Mouse (Mus musculus) embryonic facial prominence, embryonic 14.5 days (tissue): Measurements from ENCODE around the gene Als2cr12. TPM values are rescaled to one million over a fixed set of nuclear protein-coding genes. Genes with fewer than 3 reads are reported as not detected.
"Not testable (repeated sequence)": the region's sequence is repeated elsewhere in the genome, so short reads cannot be mapped to it uniquely, and the experiment has no call there.

Source experiments
- ATAC-seq: fragments of 200-750 bp; cut with Nextera tagmentation; 2 replicates; pipeline ENCODE4 v1.8.0; 2017; ENCODE audit warnings: low read depth, moderate number of reproducible peaks, moderate TSS enrichment
- DNase-seq: peaks from one replicate; pipeline ENCODE4 v3.0.0-alpha.2; 2015; ENCODE audit warnings: low spot score
- H3K27ac ChIP-seq: fragments of 300-500 bp; sonication (generic); replicated peaks from 2 replicates; pipeline ENCODE4 v1.5.1; 2014; ENCODE audit warnings: low read depth, mild to moderate bottlenecking, low read length, moderate library complexity
- H3K27me3 ChIP-seq: fragments of 300-500 bp; sonication (generic); replicated peaks from 2 replicates; pipeline ENCODE4 v1.6.1; 2014; ENCODE audit warnings: low read length; ENCODE audit not compliant: control insufficient read depth, insufficient read depth
- H3K36me3 ChIP-seq: fragments of 300-500 bp; sonication (generic); 2 replicates; pipeline ENCODE4 v1.6.1; 2014; ENCODE audit warnings: low read length, mixed read lengths; ENCODE audit not compliant: control insufficient read depth, insufficient read depth
- H3K4me1 ChIP-seq: fragments of 300-500 bp; sonication (generic); 2 replicates; pipeline ENCODE4 v1.6.1; 2014; ENCODE audit warnings: antibody characterized with exemption, low read length; ENCODE audit not compliant: control insufficient read depth, insufficient read depth
- H3K4me2 ChIP-seq: fragments of 300-500 bp; sonication (generic); 2 replicates; pipeline ENCODE4 v1.6.1; 2014; ENCODE audit warnings: low read depth, mild to moderate bottlenecking, low read length, moderate library complexity, mixed read lengths
- H3K4me3 ChIP-seq: fragments of 300-500 bp; sonication (generic); 2 replicates; pipeline ENCODE4 v1.5.1; 2014; ENCODE audit warnings: low read depth, mild to moderate bottlenecking, low read length
- H3K9ac ChIP-seq: fragments of 300-500 bp; sonication (generic); 2 replicates; pipeline ENCODE4 v1.6.1; 2014; ENCODE audit warnings: low read depth, mild to moderate bottlenecking, low read length, moderate library complexity, mixed read lengths
- H3K9me3 ChIP-seq: fragments of 300-500 bp; sonication (generic); 2 replicates; pipeline ENCODE4 v1.6.1; 2016; ENCODE audit warnings: low read length; ENCODE audit not compliant: control insufficient read depth
- WGBS: fragments of 180-500 bp; shearing (Covaris S2); extraction: QIAGEN DNeasy Blood & Tissue Kit; methylation state at CpG from one replicate; pipeline ENCODE4 v1.1.7; 2014; 5-methylcytosine and 5-hydroxymethylcytosine counted together
- polyA plus RNA-seq: library from polyadenylated mRNA; unstranded; fragments of >200 nt; fragmentation: Nextera tagmentation; extraction: Ambion mirVana; gene quantifications from 2 replicates; pipeline ENCODE4 v1.2.1, GENCODE M21; 2014

The Als2cr12 gene
- polyA plus RNA-seq, 1 experiment from 2014 or later, result 0.13 TPM

DNA sequence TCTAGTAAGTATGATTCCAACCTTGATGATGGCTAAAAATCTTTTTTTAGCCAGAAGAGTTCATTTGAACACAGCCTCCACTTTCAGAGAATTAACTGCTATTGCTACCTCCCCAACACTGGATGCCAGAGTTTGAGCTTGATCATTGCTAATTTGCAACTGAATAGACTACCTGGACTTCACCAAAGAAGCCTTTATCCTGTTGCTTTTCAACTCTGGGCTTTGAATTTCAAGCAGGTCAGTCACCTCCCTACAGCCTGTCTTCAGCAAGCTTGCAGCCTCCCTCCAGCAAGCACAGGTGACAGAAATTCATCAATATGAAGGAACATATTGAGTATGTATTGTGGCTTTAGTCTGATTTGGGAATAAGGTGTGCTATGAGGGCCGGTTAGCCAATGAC, 6.4 kb downstream of the Als2cr12 start:
- DNase-seq (no peak), ATAC-seq (no peak)
- H3K27ac ChIP-seq, result no peak overlapping the region
- H3K4me2 ChIP-seq, result no peak overlapping the region
- H3K4me1 ChIP-seq, result no peaks in the 10 kb centered on the region
- H3K9ac ChIP-seq, result no peak overlapping the region
- H3K4me3 ChIP-seq, result no peak overlapping the region
- H3K9me3 ChIP-seq, result no peaks in the 10 kb centered on the region
- H3K27me3 ChIP-seq, result no peaks in the 10 kb centered on the region
- no peaks in the 10 kb centered on the region for H3K36me3 ChIP-seq
- WGBS, result 81% methylated on average over 1 of the region's 1 CpGs

GRCm38 (mm10) chr1:58678412-58678811, 17.4 kb downstream of the Als2cr12 start:
- H3K27ac ChIP-seq, H3K4me2 ChIP-seq, ATAC-seq, H3K9me3 ChIP-seq, H3K36me3 ChIP-seq, H3K4me1 ChIP-seq, H3K9ac ChIP-seq, H3K27me3 ChIP-seq, DNase-seq, H3K4me3 ChIP-seq: not testable (repeated sequence)
- 77% methylated on average over 5 of the region's 5 CpGs for WGBS

DNA sequence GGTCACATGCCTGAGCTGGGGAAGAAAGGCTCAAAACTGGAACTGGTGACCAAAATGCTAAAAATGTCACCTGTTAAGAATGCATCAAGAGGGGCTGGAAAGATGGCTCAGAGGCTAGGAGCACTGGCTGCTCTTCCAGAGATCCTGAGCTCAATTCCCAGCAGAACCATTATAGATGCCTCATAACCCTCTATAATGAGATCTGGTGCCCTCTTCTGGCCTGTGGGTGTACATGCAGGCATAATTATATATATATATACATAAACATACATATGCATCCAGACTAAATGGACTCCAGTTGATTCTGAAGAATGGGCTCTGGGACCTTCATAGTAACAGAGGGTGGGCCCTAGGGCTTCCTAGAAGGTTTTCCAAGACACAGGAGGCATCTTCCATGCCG, 18.2 kb downstream of the Als2cr12 start:
- Histone ChIP-seq H3K4me3 (no peak overlapping the region), H3K27ac (no peak overlapping the region), H3K4me2 (no peak overlapping the region), H3K27me3 (no peaks in the 10 kb centered on the region), H3K9ac (no peak overlapping the region), H3K9me3 (no peaks in the 10 kb centered on the region), H3K4me1 (no peaks in the 10 kb centered on the region), H3K36me3 (no peaks in the 10 kb centered on the region)
- 95% methylated on average over 1 of the region's 1 CpGs for WGBS
- ATAC-seq, result no peak
- DNase-seq, result peak; percentile 33

DNA sequence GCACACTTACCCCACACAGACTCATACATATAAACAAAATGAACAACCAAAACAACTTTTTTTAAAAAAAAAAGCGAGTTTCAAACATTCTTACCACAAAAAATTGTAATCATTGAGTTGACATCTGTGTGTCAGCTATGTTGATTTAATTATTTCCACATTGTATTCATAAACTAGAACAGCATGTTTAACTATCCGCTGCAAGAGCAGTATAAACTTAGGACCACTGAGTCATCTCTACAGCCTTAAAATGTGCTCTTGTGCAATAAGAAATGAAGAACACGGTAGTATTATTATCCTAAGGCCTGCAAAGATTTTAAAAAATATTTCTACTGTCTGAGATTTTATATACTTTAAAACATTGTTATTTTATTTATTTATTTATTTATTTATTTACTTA, 20.8 kb downstream of the Als2cr12 start:
- 68% methylated on average over 3 of the region's 3 CpGs for WGBS

GRCm38 (mm10) chr1:58672116-58672515, 23.7 kb downstream of the Als2cr12 start:
- H3K36me3 ChIP-seq, result no peaks in the 10 kb centered on the region
- no peak overlapping the region for H3K9ac ChIP-seq
- no peaks in the 10 kb centered on the region for H3K27me3 ChIP-seq
- no peaks in the 10 kb centered on the region for H3K4me1 ChIP-seq
- no peak overlapping the region for H3K27ac ChIP-seq
- no peak overlapping the region for H3K4me2 ChIP-seq
- H3K9me3 ChIP-seq, result no peaks in the 10 kb centered on the region
- 88% methylated on average over 2 of the region's 2 CpGs for WGBS
- H3K4me3 ChIP-seq, result no peak overlapping the region
- ATAC-seq, result no peak
- DNase-seq, result no peak

More for the DNA sequence above, 20.8 kb downstream of the Als2cr12 start:
- ATAC-seq (no peak), DNase-seq (no peak)
- Histone ChIP-seq H3K4me3 (no peak overlapping the region), H3K9me3 (no peaks in the 10 kb centered on the region), H3K4me2 (no peak overlapping the region), H3K27me3 (no peaks in the 10 kb centered on the region), H3K27ac (no peak overlapping the region), H3K9ac (no peak overlapping the region), H3K36me3 (no peaks in the 10 kb centered on the region), H3K4me1 (no peaks in the 10 kb centered on the region)

GRCm38 (mm10) chr1:58669635-58670034, 26.2 kb downstream of the Als2cr12 start:
- not testable (repeated sequence) for DNase-seq, H3K4me2 ChIP-seq, H3K4me3 ChIP-seq, H3K9ac ChIP-seq, H3K27me3 ChIP-seq, H3K4me1 ChIP-seq, H3K27ac ChIP-seq, H3K36me3 ChIP-seq, H3K9me3 ChIP-seq, ATAC-seq
- 89% methylated on average over 3 of the region's 3 CpGs for WGBS

GRCm38 (mm10) chr1:58668191-58668590, 27.6 kb downstream of the Als2cr12 start:
- H3K9me3 ChIP-seq, result no peaks in the 10 kb centered on the region
- no peaks in the 10 kb centered on the region for H3K4me1 ChIP-seq
- ATAC-seq (no peak), DNase-seq (no peak)
- no peak overlapping the region for H3K27ac ChIP-seq
- H3K4me3 ChIP-seq, result no peak overlapping the region
- WGBS, result 78% methylated on average over 5 of the region's 5 CpGs
- H3K27me3 ChIP-seq, result no peaks in the 10 kb centered on the region
- H3K36me3 ChIP-seq, result no peaks in the 10 kb centered on the region
- no peak overlapping the region for H3K4me2 ChIP-seq
- H3K9ac ChIP-seq, result no peak overlapping the region

DNA sequence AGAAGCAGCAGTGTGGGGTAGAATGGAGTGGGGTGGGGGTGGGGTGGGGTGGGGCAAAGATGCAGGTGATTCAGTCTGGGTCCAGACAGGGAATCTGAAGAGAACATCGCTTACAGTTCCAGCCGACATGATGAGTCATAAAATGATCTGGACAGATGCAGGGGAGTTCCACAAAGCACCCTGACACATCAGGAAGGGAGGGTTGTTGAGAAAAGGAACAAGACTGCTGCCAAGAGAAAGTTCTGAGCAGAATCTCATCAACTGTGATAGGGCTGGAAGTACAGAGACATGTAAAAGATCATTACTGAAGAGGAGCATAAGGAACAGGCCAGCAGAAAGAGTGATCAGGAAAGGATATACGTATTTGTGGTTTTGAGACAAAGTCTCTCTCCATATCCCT, 32.4 kb downstream of the Als2cr12 start:
- not testable (repeated sequence) for H3K9me3 ChIP-seq, H3K4me3 ChIP-seq, H3K36me3 ChIP-seq, H3K4me1 ChIP-seq, H3K27me3 ChIP-seq, DNase-seq, H3K9ac ChIP-seq, H3K4me2 ChIP-seq, ATAC-seq, H3K27ac ChIP-seq
- 82% methylated on average over 3 of the region's 3 CpGs for WGBS

DNA sequence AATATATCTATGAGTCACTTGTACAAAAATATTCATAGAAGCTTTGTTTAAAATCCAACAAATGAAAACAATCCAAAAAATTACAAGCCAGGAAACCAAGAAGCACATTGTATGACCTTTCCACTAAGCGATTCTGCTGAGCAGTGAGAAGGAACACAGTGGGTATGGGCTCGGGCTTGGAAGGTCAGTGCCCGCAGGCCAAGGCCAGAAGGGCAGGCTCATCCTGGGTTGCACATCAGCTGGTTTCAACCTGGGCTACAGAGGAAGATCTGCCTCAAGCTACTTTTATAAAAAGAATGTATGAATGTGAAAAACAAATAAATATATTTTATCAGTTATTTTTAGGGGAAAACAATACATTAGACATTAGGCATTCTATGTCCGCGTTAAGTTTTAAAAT, 33.1 kb downstream of the Als2cr12 start:
- not testable (repeated sequence) for H3K9me3 ChIP-seq, H3K27me3 ChIP-seq, H3K4me3 ChIP-seq, H3K36me3 ChIP-seq, H3K27ac ChIP-seq, ATAC-seq, DNase-seq, H3K9ac ChIP-seq, H3K4me1 ChIP-seq, H3K4me2 ChIP-seq
- WGBS, result 87% methylated on average over 5 of the region's 5 CpGs
